Mouse (Mus musculus) neural tube, embryonic 11.5 days (tissue): Measurements from ENCODE around the gene Scap. TPM values are rescaled to one million over a fixed set of nuclear protein-coding genes. Genes with fewer than 3 reads are reported as not detected.

Experiments
- ATAC-seq: fragments of 200-750 bp; cut with Nextera tagmentation; 2 replicates; pipeline ENCODE4 v1.8.0; 2017; ENCODE audit warnings: moderate number of reproducible peaks, mild to moderate bottlenecking, moderate TSS enrichment, moderate library complexity; ENCODE audit not compliant: insufficient read depth, low FRiP score, low TSS enrichment
- DNase-seq: peaks from one replicate; pipeline ENCODE4 v3.0.0-alpha.2; 2015; ENCODE audit warnings: low spot score
- H3K27ac ChIP-seq: fragments of 300-500 bp; sonication (generic); 2 replicates; pipeline ENCODE4 v1.5.1; 2014; ENCODE audit warnings: low read depth, mild to moderate bottlenecking, low read length
- H3K27me3 ChIP-seq: fragments of 300-500 bp; sonication (generic); 2 replicates; pipeline ENCODE4 v1.6.1; 2014; ENCODE audit warnings: mild to moderate bottlenecking, low read length, mixed read lengths; ENCODE audit not compliant: control insufficient read depth, insufficient read depth
- H3K36me3 ChIP-seq: fragments of 300-500 bp; sonication (generic); 2 replicates; pipeline ENCODE4 v1.6.1; 2014; ENCODE audit warnings: mild to moderate bottlenecking, low read length, moderate library complexity, mixed read lengths; ENCODE audit not compliant: control insufficient read depth, insufficient read depth
- H3K4me1 ChIP-seq: fragments of 300-500 bp; sonication (generic); 2 replicates; pipeline ENCODE4 v1.6.1; 2014; ENCODE audit warnings: low read length, mixed read lengths; ENCODE audit not compliant: control insufficient read depth, insufficient read depth
- H3K4me2 ChIP-seq: fragments of 300-500 bp; sonication (generic); 2 replicates; pipeline ENCODE4 v1.6.1; 2014; ENCODE audit warnings: low read depth, mild to moderate bottlenecking, moderate library complexity
- H3K4me3 ChIP-seq: fragments of 300-500 bp; sonication (generic); 2 replicates; pipeline ENCODE4 v1.5.1; 2014; ENCODE audit warnings: low read depth, low read length
- H3K9ac ChIP-seq: fragments of 300-500 bp; sonication (generic); 2 replicates; pipeline ENCODE4 v1.6.1; 2014; ENCODE audit warnings: mild to moderate bottlenecking, low read length
- H3K9me3 ChIP-seq: fragments of 300-500 bp; sonication (generic); 2 replicates; pipeline ENCODE4 v1.6.1; 2016; ENCODE audit warnings: low read length; ENCODE audit not compliant: control insufficient read depth
- WGBS: fragments of 180-500 bp; shearing (Covaris S2); extraction: QIAGEN DNeasy Blood & Tissue Kit; methylation state at CpG from one replicate; pipeline ENCODE4 v1.1.7; 2014; 5-methylcytosine and 5-hydroxymethylcytosine counted together
- polyA plus RNA-seq: library from polyadenylated mRNA; unstranded; fragments of >200 nt; fragmentation: Nextera tagmentation; extraction: Ambion mirVana; gene quantifications from 2 replicates; pipeline ENCODE4 v1.2.1, GENCODE M21; 2014

The Scap gene
- polyA plus RNA-seq, 1 experiment from 2014 or later, result 29.2 TPM

GRCm38 (mm10) chr9:110343805-110344204 lies 10.7 kb downstream of the Scap start:
- Histone ChIP-seq H3K9ac (no peak overlapping the region), H3K4me2 (no peak overlapping the region), H3K27me3 (no peaks in the 10 kb centered on the region), H3K36me3 (no peaks in the 10 kb centered on the region), H3K27ac (no peak overlapping the region), H3K9me3 (no peaks in the 10 kb centered on the region), H3K4me3 (no peak overlapping the region), H3K4me1 (no peaks in the 10 kb centered on the region)
- no peak for ATAC-seq
- no peak for DNase-seq
- 63% methylated on average over 6 of the region's 6 CpGs for WGBS

GRCm38 (mm10) chr9:110345057-110345739 lies 12.1 kb downstream of the Scap start:
- Histone ChIP-seq H3K36me3 (no peaks in the 10 kb centered on the region), H3K27ac (no peak overlapping the region), H3K27me3 (no peaks in the 10 kb centered on the region), H3K4me3 (no peak overlapping the region), H3K4me1 (no peaks in the 10 kb centered on the region), H3K9me3 (no peaks in the 10 kb centered on the region), H3K4me2 (no peak overlapping the region), H3K9ac (no peak overlapping the region)
- WGBS, result 62% methylated on average over 7 of the region's 7 CpGs
- no peak for ATAC-seq
- DNase-seq, result no peak

- 86% methylated on average over 4 of the region's 4 CpGs for WGBS
- Histone ChIP-seq H3K9ac (no peak overlapping the region), H3K4me2 (no peak overlapping the region), H3K4me1 (no peaks in the 10 kb centered on the region), H3K27ac (no peak overlapping the region), H3K9me3 (no peaks in the 10 kb centered on the region), H3K27me3 (no peaks in the 10 kb centered on the region), H3K4me3 (no peak overlapping the region), H3K36me3 (no peaks in the 10 kb centered on the region)
- no peak for DNase-seq
- ATAC-seq, result no peak
Observed at GRCm38 (mm10) chr9:110348899-110349298, 15.8 kb downstream of the Scap start.

GRCm38 (mm10) chr9:110350188-110350587 lies 17.1 kb downstream of the Scap start:
- H3K9ac ChIP-seq, result no peak overlapping the region
- no peak overlapping the region for H3K27ac ChIP-seq
- H3K36me3 ChIP-seq, result no peaks in the 10 kb centered on the region
- H3K27me3 ChIP-seq, result no peaks in the 10 kb centered on the region
- H3K9me3 ChIP-seq, result no peaks in the 10 kb centered on the region
- H3K4me2 ChIP-seq, result no peak overlapping the region
- H3K4me1 ChIP-seq, result no peaks in the 10 kb centered on the region
- DNase-seq, result no peak
- ATAC-seq, result no peak
- H3K4me3 ChIP-seq, result no peak overlapping the region
- WGBS, result 92% methylated on average over 5 of the region's 5 CpGs

- ATAC-seq (no peak), DNase-seq (no peak)
- H3K27me3 ChIP-seq, result no peaks in the 10 kb centered on the region
- no peaks in the 10 kb centered on the region for H3K36me3 ChIP-seq
- no peak overlapping the region for H3K27ac ChIP-seq
- no peaks in the 10 kb centered on the region for H3K9me3 ChIP-seq
- WGBS, result 89% methylated on average over 5 of the region's 5 CpGs
- no peak overlapping the region for H3K4me2 ChIP-seq
- no peak overlapping the region for H3K9ac ChIP-seq
- no peaks in the 10 kb centered on the region for H3K4me1 ChIP-seq
- H3K4me3 ChIP-seq, result no peak overlapping the region
Observed at GRCm38 (mm10) chr9:110350612-110351011, 17.5 kb downstream of the Scap start.

- Histone ChIP-seq H3K4me3 (no peak overlapping the region), H3K4me1 (no peaks in the 10 kb centered on the region), H3K27me3 (no peaks in the 10 kb centered on the region), H3K36me3 (no peaks in the 10 kb centered on the region), H3K4me2 (no peak overlapping the region), H3K9ac (no peak overlapping the region), H3K27ac (no peak overlapping the region), H3K9me3 (no peaks in the 10 kb centered on the region)
- 88% methylated on average over 2 of the region's 2 CpGs for WGBS
- DNase-seq (no peak), ATAC-seq (no peak)
Observed at GRCm38 (mm10) chr9:110351350-110351749, 18.3 kb downstream of the Scap start.

GRCm38 (mm10) chr9:110351932-110352632 lies 19.0 kb downstream of the Scap start:
- no peaks in the 10 kb centered on the region for H3K9me3 ChIP-seq
- H3K4me3 ChIP-seq, result no peak overlapping the region
- no peak for DNase-seq
- no peaks in the 10 kb centered on the region for H3K27me3 ChIP-seq
- H3K36me3 ChIP-seq, result no peaks in the 10 kb centered on the region
- 91% methylated on average over 8 of the region's 8 CpGs for WGBS
- no peak overlapping the region for H3K27ac ChIP-seq
- no peak for ATAC-seq
- H3K4me1 ChIP-seq, result no peaks in the 10 kb centered on the region
- no peak overlapping the region for H3K4me2 ChIP-seq
- no peak overlapping the region for H3K9ac ChIP-seq

- H3K9me3 ChIP-seq, result no peaks in the 10 kb centered on the region
- no peak overlapping the region for H3K9ac ChIP-seq
- 76% methylated on average over 2 of the region's 2 CpGs for WGBS
- H3K4me1 ChIP-seq, result no peaks in the 10 kb centered on the region
- H3K27me3 ChIP-seq, result no peaks in the 10 kb centered on the region
- H3K27ac ChIP-seq, result no peak overlapping the region
- DNase-seq (no peak), ATAC-seq (no peak)
- peaks cover 5% of the 10 kb centered on the region for H3K36me3 ChIP-seq
- H3K4me2 ChIP-seq, result no peak overlapping the region
- no peak overlapping the region for H3K4me3 ChIP-seq
Observed at GRCm38 (mm10) chr9:110358341-110358740, 25.3 kb downstream of the Scap start.

GRCm38 (mm10) chr9:110361299-110361698 lies 28.2 kb downstream of the Scap start:
- Histone ChIP-seq H3K4me2 (no peak overlapping the region), H3K27me3 (no peaks in the 10 kb centered on the region), H3K4me1 (no peaks in the 10 kb centered on the region), H3K9ac (no peak overlapping the region), H3K4me3 (no peak overlapping the region), H3K9me3 (no peaks in the 10 kb centered on the region), H3K27ac (no peak overlapping the region), H3K36me3 (peaks cover 6% of the 10 kb centered on the region)
- no peak for ATAC-seq
- WGBS, result 75% methylated on average over 12 of the region's 12 CpGs
- DNase-seq, result no peak
